Mouse (Mus musculus): ENCODE data around the gene Sprn.

Sprn gene

DNA sequence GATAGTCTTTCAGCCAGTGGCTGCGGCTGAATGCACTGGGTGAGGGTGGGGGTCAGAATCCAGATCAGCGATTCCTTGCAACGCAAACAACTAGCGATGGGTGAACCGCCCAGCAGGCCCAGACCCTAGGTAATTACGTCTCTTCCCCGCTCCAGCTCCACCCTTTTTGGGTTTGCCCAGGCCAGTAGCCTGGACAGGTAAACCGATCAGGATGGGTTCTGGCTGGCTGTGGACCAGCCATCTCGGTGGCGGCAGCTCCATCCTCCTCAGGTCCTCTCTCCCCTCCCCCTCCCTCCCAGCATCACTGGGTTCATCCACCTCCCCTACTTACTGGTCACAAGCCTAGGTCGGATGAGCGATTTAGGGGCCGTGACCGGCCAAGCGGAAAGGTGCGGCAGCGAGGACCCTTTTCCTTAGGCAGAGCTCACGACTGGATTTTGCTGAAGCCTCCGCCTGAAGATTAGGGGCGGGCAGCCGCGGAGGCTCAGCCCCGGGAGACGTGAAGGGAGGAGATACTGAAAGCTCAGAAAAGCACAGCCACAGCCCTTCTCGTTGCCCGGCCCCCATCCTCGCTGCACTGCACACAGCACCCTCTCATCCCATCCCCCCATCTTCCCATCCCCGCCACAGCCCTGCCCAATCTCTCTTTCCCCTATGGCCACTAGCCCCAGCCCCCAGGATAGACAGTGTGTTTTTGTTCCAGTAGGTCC is at the start of gene Sprn:
Sprn (minus strand) TSS at position 660 of the 710 bp plus-strand sequence.
- no peak for DNase-seq

DNA sequence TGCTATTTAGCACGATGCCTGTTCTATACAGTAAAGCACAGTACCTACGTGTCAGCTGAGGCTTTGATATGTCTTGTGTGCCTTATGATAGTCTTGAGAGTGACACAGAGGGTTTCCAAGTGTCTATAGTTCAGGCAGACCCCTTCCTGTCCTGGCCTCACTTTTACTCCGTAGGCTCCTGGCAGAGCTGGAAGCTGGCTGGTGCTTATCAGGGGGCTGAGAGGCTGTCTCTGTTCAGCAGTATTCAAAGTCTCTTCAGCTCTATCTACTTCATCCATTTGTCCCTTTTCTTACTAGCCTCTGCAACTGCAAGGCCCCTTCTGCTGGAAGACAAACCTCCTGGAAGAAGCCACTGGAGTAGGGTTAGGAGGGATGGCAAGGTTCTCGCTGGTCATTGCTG is 46.4 kb upstream of the Sprn start:
- no peak for DNase-seq

DNA sequence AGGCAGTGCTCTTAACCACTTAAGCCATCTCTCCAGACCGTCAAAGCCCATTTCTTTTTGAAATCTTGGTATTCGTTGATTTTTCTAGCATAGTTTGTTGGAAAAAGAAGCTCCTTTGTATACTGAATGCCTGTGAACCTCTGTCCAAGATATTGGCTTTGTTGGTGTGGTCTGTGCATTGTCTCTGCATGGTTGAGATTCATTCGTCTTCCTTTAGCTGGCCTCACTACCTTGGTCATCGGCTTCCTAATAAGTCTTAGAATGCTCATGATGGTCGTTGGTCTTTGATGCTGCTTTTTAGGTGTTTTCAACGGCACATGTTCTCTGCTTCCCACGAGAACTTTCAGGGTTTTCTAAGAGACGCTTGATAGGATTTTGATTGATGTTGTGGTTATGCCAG is 41.3 kb upstream of the Sprn start:
- no peak for DNase-seq

DNA sequence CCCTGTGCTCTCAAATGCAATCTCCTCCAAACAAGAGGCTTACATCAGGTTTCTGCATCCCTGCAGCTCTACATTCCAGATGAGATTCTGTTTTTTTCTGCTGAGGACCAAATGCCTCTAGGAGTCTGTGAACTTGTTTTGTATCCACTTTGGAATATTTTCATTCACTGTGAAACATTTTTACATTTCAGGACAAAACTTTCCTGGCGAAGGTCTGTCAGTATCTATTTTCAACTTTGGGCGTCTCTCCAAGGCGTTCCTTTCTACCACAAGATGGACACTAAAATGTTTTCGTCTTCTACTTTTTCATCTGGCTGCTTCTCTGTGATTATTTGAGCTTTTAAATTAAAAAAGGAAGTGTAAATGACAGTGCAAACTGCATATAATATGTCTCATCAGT is 39.4 kb upstream of the Sprn start:
- no peak for DNase-seq

GRCm38 (mm10) chr7:140192851-140193250 is 38.2 kb upstream of the Sprn start:
- no peak for DNase-seq

GRCm38 (mm10) chr7:140192445-140192844 is 37.8 kb upstream of the Sprn start:
- DNase-seq, result no peak

DNA sequence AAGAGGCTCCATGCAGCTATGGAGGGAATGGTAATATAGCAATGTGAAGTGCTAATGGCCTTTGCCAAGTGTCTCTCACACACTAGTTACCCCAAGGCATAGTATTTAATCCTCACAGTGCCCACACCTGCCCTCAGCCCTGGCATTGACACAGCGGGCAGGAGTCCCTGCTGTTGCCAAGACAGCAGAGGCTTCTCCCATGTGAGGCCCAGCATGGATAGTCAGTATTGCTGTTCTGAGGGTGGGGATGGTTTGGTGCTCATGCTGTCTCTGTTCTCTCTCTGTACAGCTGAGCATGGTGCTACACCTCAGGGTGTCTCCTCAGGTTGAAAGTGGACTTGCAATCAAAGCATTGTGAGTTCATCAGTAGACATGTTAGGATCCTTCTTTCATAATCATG is 35.8 kb upstream of the Sprn start:
- DNase-seq, result no peak

GRCm38 (mm10) chr7:140188391-140189328 is 34.0 kb upstream of the Sprn start:
- no peak for DNase-seq

DNA sequence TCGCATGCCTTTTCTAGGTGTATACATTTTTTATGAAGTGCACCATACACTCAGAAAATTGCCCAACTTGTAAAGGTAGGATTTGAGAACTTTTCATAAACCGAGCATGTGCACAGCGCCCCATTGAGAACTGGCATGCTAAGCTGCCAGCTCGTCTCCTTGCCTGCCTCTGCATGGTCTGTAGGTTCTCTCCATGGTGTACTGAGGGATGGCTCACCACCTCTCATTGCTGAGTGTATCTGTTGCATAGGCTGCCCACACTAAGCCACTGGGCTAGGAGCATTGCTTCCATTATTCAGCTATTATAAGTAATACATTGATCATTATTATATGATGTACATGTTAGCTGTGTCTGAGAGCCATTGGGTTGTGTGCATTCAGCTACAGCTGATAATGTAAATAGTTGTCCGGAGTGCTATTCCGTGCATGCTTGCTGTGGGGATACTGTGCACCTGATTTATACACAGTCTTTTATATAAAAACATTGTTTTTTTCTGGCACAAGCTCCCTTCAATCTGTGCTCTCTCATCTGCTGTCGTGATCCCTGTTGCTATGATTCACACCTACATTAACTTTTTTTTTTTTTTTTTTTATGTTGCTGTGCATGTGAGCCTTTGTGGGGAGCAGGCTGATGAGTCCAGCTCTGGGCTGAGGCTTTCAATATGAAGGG is 33.2 kb upstream of the Sprn start:
- DNase-seq, result no peak

DNA sequence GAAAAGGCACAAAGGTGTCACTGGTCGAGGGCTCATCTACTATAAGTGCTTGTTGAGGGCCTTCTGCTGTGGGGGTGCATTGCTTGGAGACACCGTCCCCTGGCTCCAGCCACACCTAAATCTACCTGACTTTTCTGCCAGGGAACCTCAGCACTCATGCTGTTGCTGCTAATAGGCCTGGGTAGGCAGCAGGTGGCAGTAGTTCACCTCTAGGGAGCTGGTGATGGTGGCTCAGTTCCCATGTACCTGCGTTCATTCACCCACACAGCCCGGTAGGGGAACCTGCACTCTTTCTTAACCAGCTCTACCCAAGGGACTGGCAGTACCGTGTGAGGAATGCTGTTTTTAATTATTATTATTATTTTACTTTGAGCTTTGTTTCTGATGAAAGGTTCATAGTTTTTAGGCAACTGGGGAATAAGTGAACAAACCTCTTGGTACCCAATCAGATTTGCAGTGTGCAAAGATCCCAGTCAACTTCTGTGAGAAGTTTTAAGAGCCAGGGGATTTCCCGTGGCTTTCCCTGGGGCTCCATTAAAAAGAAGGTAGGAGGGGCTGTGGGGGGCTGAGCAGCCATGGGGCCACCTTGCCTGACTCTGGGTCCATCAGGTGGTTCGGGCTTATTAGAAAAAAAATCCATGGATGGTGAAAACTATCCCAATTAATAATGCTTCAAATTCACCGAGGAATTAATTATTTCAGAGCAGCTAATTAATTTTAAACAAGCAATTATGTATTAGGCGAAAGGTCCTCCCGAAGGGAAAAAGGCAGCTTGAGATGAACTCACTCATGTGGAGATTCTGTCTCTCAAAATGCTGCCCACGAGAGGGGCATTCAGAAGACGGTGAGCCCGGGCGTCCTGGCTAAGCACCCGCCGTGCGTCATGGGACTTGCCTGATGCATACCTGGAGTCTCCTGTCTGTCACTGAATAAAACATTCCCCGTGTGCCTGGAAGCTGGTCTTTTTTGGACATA is 32.3 kb upstream of the Sprn start:
- DNase-seq, result peak in 1 of 2 experiments; percentile 18

DNA sequence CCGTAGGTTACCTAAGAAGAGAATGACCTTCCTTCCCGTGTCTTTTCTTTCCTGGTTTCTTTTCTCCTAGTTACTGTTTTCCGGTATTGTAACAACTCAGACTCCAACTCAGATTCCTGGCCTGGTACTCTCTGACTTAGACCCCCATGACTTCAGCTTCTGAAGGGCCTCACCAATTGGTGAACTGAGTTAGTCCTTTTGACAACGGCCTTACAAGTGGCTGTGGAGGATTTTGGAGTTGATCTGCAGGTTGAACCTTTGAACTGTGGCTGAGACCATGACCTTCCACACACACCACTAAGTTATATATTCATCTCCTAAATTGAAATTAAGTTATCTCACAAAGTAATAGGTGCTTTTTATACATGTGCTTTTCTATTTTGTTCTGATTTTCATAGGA is 29.5 kb upstream of the Sprn start:
- no peak for DNase-seq

GRCm38 (mm10) chr7:140180692-140181091 is 26.0 kb upstream of the Sprn start:
- DNase-seq, result no peak

DNA sequence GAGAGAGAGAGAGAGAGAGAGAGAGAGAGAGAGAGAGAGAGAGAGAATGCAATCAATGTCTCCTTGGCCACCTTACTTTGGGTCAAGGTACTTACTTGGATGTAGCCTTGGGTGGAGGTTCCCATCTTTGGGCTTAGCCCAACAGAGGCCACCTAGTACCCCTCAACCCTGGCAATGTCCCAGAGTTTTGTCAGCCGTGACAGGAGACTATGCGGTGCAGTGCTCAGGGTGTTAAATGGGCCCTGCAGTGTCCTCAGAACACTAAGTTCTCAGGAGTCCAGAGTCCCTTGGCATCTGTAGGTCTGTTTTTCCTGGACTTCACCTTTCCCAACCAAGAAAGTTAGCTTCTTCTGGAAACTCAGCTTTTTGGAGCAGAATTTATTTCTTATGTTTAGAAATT is 24.5 kb upstream of the Sprn start:
- DNase-seq, result no peak

- no peak for DNase-seq
Measured at GRCm38 (mm10) chr7:140172936-140173335, 18.3 kb upstream of the Sprn start, which contains the start of gene Olfr523. Gene Olfr523, plus strand, starts transcription at chr7:140173217.

DNA sequence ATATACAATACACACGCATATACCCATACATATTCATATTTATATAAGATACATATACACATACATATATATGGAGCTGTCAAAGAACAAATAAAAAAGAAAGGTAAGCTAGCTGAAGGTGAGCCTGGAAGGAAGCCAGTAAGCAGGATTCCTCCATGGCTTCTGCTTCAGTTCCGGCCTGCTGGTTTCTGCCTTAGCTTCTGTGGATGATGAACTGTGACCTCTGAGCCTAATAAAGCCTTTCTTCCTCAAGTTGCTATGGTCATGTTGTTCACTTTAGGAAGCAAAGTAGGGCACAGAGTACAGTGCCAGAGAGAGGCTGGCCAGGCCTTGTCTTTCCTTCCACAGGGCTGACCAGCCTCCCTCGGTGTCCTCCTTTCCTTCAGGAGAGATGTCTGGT is 16.2 kb upstream of the Sprn start:
- no peak for DNase-seq

- DNase-seq, result no peak
Measured at GRCm38 (mm10) chr7:140169386-140169785, 14.7 kb upstream of the Sprn start.

GRCm38 (mm10) chr7:140167950-140168349 is 13.3 kb upstream of the Sprn start:
- DNase-seq, result no peak

- DNase-seq, result no peak
Measured at GRCm38 (mm10) chr7:140164664-140165063, 10.0 kb upstream of the Sprn start, which contains the start of gene Olfr522. Gene Olfr522, minus strand, starts transcription at chr7:140164764.

- no peak for DNase-seq
Measured at GRCm38 (mm10) chr7:140160363-140160762, 5.7 kb upstream of the Sprn start.

DNA sequence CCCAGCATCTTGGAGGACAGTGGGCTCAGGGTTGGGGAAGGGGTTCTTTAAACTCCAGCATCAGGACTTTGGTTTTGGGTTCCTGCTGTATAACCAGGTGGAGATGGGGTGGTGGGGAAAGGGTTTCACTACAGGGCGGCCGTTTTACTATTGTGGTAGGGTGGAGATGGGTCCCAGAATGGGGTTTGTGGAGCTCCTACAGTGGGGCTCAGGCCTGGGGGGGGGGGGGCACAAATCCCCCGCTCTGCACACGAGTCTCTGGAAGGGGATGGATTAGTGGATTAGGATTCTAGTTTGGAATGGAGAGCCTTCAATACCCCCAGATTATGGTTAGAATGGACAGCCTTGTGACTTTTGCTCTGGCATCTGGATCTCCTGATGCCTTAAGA is 854 bp downstream of the Sprn start:
- no peak for DNase-seq

- peak; percentile 29 to 40 for DNase-seq
Measured at GRCm38 (mm10) chr7:140153383-140153782, 1.3 kb downstream of the Sprn start.

- no peak for DNase-seq
Measured at GRCm38 (mm10) chr7:140144550-140144949, 10.1 kb downstream of the Sprn start.
